Mouse (Mus musculus): ENCODE measurements at regions not wholly inside any gene's neighbourhood (a gene's known extent, or its start where the extent isn't known, plus 50 kb on each side); places are given as distances from the start of the nearest gene placed in this dataset.

DNA sequence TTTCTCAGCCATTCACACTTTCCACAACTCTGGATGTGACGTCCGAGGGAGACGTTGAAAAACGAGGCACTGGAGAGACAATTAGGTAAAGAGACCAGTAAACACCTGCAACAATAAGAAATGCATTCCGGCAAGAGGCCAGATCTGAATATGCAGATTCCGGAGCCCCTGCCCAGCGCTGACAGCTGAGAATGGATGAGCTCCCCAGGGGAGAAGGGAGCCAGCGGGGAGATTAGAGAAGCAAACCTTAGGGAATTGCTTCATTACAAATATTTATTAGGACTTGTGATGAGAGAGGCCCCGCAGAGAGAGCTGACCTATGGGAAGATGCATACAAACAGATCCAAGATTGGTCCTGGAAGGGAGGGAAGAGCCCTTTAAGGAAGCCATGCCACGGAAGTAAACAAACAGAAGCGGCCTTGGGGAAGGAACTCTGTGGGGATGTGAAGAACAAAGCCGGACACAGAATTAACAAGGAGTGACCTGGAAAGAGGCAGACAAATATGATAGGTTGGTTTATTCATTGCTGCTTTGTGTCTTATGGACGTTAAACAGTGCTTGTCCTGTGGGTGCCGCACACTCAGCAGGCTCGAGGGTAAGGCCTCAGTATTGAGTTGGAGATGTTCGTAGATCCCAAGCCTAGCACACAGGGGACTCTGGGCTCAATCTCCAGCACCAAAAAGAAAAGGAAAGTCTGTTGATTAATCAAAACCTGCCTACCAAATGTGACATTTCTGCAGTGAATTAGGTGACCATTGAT is 121.7 kb upstream of the Nebl start:
- no peak for TF ChIP-seq CTCF (IDR thresholded peaks at IDR 0.05)
- no peak for TF ChIP-seq EP300 (IDR thresholded peaks at IDR 0.05)

All from lung, postnatal 0 days (tissue).